In genomic region chrX:9447284-9447683, GRCm38 (mm10) we compare ENCODE assay signal across 14 mouse cellular contexts. TPM values are rescaled to one million over a fixed set of nuclear protein-coding genes. Genes with fewer than 3 reads are reported as not detected.
"Had no signal": no experiment of that assay in that cellular context is flagged by ENCODE, and none has a peak within 500 bp of the region (broad histone marks: within the 10 kb centered on the region; RNA-seq: fewer than 3 reads in every experiment).

No protein-coding gene starts in this region.

- H3K9me3 ChIP-seq: limb, embryonic 13.5 days; megakaryocyte, embryonic 14.5 days; midbrain, embryonic 12.5 days; neural tube, embryonic 15.5 days had no signal

- H3K4me2 ChIP-seq: limb, embryonic 13.5 days; midbrain, embryonic 12.5 days; neural tube, embryonic 15.5 days had no signal

- H3K27me3 ChIP-seq: limb, embryonic 13.5 days; megakaryocyte, embryonic 14.5 days; midbrain, embryonic 12.5 days; neural tube, embryonic 15.5 days had no signal

- ATAC-seq: midbrain, embryonic 16.5 days had no signal

- H3K4me3 ChIP-seq: layer of hippocampus, adult 2 months; limb, embryonic 13.5 days; megakaryocyte, embryonic 14.5 days; midbrain, embryonic 12.5 days; myocyte; neural tube, embryonic 15.5 days had no signal

- H3K36me3 ChIP-seq: limb, embryonic 13.5 days; midbrain, embryonic 12.5 days; neural tube, embryonic 15.5 days had no signal

- H3K9ac ChIP-seq: limb, embryonic 13.5 days; liver, embryonic 14.5 days; midbrain, embryonic 12.5 days; neural tube, embryonic 15.5 days had no signal

- DNase-seq: kidney, adult 11 months; kidney, adult 9 months; kidney, postnatal 10 days; kidney, postnatal 4 days; lung, adult 18-20 months; lung, postnatal 36 days had no signal

- H3K27ac ChIP-seq: layer of hippocampus, adult 2 months; limb, embryonic 13.5 days; liver, embryonic 14.5 days; midbrain, embryonic 12.5 days; neural tube, embryonic 15.5 days had no signal

- H3K4me1 ChIP-seq: limb, embryonic 13.5 days; megakaryocyte, embryonic 14.5 days; midbrain, embryonic 12.5 days; neural tube, embryonic 15.5 days had no signal

RNA-seq across cellular contexts. Expression of gene Cybb, which starts 40.3 kb away (rescaled TPM):
- polyA plus RNA-seq: myocyte had no signal
